Mouse (Mus musculus) limb, embryonic 12.5 days (tissue): ENCODE results near the gene Fhad1. TPM values are rescaled to one million over a fixed set of nuclear protein-coding genes. Genes with fewer than 3 reads are reported as not detected.

Experiments used
- ATAC-seq: fragments of 200-750 bp; cut with Nextera tagmentation; 2 replicates; pipeline ENCODE4 v1.8.0; 2017; ENCODE audit warnings: low read depth, moderate TSS enrichment; ENCODE audit not compliant: insufficient number of reproducible peaks, insufficient read depth, low FRiP score, low TSS enrichment
- H3K27ac ChIP-seq: fragments of 300-500 bp; sonication (generic); 2 replicates; pipeline ENCODE4 v1.5.1; 2016; ENCODE audit warnings: mild to moderate bottlenecking, moderate library complexity
- H3K27me3 ChIP-seq: fragments of 300-500 bp; sonication (generic); 2 replicates; pipeline ENCODE4 v1.6.1; 2016; ENCODE audit warnings: mild to moderate bottlenecking, moderate library complexity
- H3K36me3 ChIP-seq: fragments of 300-500 bp; sonication (generic); 2 replicates; pipeline ENCODE4 v1.6.1; 2016; ENCODE audit warnings: mild to moderate bottlenecking, moderate library complexity
- H3K4me1 ChIP-seq: fragments of 300-500 bp; sonication (generic); replicated peaks from 2 replicates; pipeline ENCODE4 v1.6.1; 2016
- H3K4me2 ChIP-seq: fragments of 300-500 bp; sonication (generic); 2 replicates; pipeline ENCODE4 v1.6.1; 2016; ENCODE audit warnings: mild to moderate bottlenecking, moderate library complexity
- H3K4me3 ChIP-seq: fragments of 300-500 bp; sonication (generic); replicated peaks from 2 replicates; pipeline ENCODE4 v1.5.1; 2016; ENCODE audit warnings: mild to moderate bottlenecking
- H3K9ac ChIP-seq: fragments of 300-500 bp; sonication (generic); replicated peaks from 2 replicates; pipeline ENCODE4 v1.6.1; 2016; ENCODE audit warnings: mild to moderate bottlenecking, moderate library complexity
- H3K9me3 ChIP-seq: fragments of 300-500 bp; sonication (generic); 2 replicates; pipeline ENCODE4 v1.6.1; 2016; ENCODE audit warnings: mild to moderate bottlenecking, moderate library complexity
- WGBS: fragments of 180-500 bp; shearing (Covaris S2); methylation state at CpG from one replicate; pipeline ENCODE4 v1.1.7; 2016; 5-methylcytosine and 5-hydroxymethylcytosine counted together
- polyA plus RNA-seq: library from polyadenylated mRNA; unstranded; fragments of >200 nt; fragmentation: Nextera tagmentation; extraction: Ambion mirVana; gene quantifications from 2 replicates; pipeline ENCODE4 v1.2.1, GENCODE M21; 2016

The Fhad1 gene
- polyA plus RNA-seq, 1 experiment from 2014 or later = 1.4 TPM

DNA sequence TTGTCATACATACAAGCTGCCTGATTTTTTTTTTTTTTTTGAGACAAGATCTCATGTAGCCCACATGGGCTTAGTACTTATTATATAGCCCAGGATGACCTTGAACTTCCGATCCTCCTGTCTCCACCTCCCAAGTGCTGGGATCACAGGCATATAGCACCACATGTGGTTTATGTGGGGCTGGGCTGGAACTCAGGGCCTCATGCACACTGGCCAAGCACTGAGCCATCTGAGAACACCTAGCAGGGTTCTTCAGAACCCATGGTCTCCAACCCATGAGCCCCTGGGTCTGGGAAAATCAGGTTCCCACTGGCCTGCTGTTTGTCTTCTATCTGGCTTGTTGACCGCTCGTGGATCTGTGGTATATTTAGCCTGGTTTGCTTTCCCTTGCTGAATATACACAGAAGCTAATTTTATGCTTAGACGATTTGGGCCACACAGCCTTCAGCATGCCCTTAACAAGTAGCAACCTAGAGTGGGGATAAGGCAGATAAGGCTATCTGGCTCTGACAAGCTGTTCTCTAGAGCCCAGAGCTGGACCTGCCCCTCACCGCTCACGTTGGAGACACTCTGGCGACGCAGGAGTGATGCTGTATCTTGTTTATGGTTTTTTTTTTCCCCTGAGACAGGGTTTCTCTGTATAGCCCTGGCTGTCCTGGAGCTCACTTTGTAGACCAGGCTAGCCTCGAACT, 24.9 kb upstream of the Fhad1 start:
- WGBS = 95% methylated on average over 9 of the region's 9 CpGs
- no peak overlapping the region for H3K27ac ChIP-seq
- H3K4me2 ChIP-seq = no peak overlapping the region
- ATAC-seq = no peak
- H3K9ac ChIP-seq = no peak overlapping the region
- peaks cover 51% of the 10 kb centered on the region for H3K4me1 ChIP-seq
- no peaks in the 10 kb centered on the region for H3K9me3 ChIP-seq
- no peak overlapping the region for H3K4me3 ChIP-seq
- H3K36me3 ChIP-seq = 0 out of 2 replicates have a peak, but pooled peaks cover 7% of the 10 kb centered on the region
- no peaks in the 10 kb centered on the region; the same call in 1 of the 2 replicates for H3K27me3 ChIP-seq

DNA sequence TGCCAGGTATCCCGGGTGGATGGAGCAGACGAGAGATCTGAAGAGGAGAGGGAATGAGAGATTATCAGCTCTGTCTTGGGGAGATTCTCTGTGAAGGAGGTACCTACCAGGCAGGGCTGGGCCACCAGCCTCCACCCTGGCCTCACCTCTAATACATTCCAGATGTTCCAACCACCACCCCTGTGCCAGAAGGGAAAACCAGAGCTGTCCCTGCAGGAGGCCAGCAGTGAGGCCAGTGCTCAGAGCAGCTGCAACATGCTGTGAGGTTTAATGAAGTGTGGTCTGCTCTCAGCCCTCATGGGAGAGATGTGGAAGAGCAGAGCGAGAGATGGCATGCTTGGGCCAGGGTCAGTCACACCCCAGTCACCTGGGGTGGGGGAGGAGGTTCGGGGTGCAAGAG, 23.0 kb upstream of the Fhad1 start:
- peak overlapping the region; percentile 13; the same call in 1 of the 2 replicates for H3K4me2 ChIP-seq
- peak overlapping the region; percentile 70; the same call in 1 of the 2 replicates for H3K27ac ChIP-seq
- H3K9ac ChIP-seq = no peak overlapping the region
- peaks cover 40% of the 10 kb centered on the region for H3K4me1 ChIP-seq
- H3K27me3 ChIP-seq = no peaks in the 10 kb centered on the region
- H3K4me3 ChIP-seq = no peak overlapping the region
- no peaks in the 10 kb centered on the region for H3K9me3 ChIP-seq
- peak; percentile 56 for ATAC-seq
- H3K36me3 ChIP-seq = 0 out of 2 replicates have a peak, but pooled peaks cover 7% of the 10 kb centered on the region
- 20% methylated on average over 4 of the region's 4 CpGs for whole genome bisulfite sequencing

DNA sequence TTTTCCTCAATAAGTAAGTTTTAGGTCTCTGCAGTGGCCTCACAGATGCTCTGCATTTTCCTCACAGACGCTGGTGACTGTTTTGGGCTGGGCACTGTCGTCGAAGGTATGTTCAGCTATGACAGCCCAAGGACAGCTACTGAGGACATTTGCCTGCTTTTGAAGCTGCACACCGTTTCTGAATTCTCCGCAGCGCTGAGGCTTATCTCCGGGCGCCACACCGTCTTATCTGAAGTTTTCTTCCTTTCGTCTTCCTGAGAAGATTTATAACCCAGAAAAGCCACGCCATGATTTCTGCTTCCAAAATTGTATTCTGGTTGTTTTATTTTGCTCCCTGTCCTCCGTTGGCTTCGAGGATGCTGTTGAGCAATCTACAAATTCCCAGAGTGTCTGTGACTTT, 13.7 kb upstream of the Fhad1 start:
- peaks cover 3% of the 10 kb centered on the region; the same call in 1 of the 2 replicates for H3K9me3 ChIP-seq
- ATAC-seq = no peak
- H3K9ac ChIP-seq = no peak overlapping the region
- H3K36me3 ChIP-seq = peaks cover 14% of the 10 kb centered on the region
- H3K4me2 ChIP-seq = no peak overlapping the region
- no peak overlapping the region for H3K27ac ChIP-seq
- H3K4me1 ChIP-seq = no peaks in the 10 kb centered on the region
- H3K4me3 ChIP-seq = no peak overlapping the region
- H3K27me3 ChIP-seq = no peaks in the 10 kb centered on the region
- WGBS = 81% methylated on average over 13 of the region's 13 CpGs

DNA sequence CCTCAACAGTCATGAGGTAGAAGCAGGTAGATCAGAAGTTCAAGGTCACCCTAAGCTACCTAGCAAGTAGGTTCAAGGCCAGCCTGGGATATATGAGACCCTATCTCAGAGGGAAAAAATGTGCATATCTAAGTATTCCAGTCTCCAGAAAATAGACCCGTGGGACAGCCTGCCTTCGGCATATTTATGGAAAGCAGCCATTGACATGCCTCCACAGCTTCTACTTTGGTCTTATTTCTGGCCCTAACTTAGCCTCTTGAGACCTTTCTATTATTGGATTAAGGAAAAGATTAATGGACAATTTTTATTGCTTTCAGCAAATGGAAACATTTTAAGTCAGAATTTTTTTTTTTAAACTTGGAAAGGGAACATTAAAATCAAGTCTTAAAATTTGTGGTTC, 12.1 kb upstream of the Fhad1 start:
- H3K4me2 ChIP-seq = no peak overlapping the region
- no peak overlapping the region for H3K4me3 ChIP-seq
- no peaks in the 10 kb centered on the region for H3K4me1 ChIP-seq
- H3K27ac ChIP-seq = no peak overlapping the region
- no peaks in the 10 kb centered on the region for H3K27me3 ChIP-seq
- no peak overlapping the region for H3K9ac ChIP-seq
- ATAC-seq = no peak
- WGBS = 81% methylated on average over 2 of the region's 2 CpGs
- H3K36me3 ChIP-seq = peaks cover 14% of the 10 kb centered on the region
- H3K9me3 ChIP-seq = no peaks in the 10 kb centered on the region

DNA sequence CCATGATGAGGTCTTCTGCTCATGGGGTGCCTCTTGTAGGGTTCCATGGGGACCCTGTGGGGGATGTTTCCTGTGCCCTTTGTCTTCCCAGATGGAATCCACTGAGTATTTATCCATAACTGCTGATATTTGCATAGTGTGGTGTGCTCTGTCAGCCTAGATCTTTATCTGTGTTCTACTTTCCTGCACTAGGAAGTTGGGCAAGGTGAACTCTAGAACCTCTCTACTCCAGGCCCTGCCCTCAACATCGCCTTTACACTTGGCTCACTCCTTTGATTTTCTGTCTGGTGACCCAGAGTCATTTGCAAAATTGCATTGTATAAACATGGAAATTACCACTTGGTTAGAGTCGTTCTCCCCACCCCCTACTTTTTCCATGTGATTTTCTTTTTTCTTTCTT, 9.7 kb upstream of the Fhad1 start:
- H3K9me3 ChIP-seq = no peaks in the 10 kb centered on the region
- H3K4me2 ChIP-seq = no peak overlapping the region
- H3K27ac ChIP-seq = no peak overlapping the region
- no peak for ATAC-seq
- H3K4me3 ChIP-seq = no peak overlapping the region
- 0 out of 2 replicates have a peak, but pooled peaks cover 3% of the 10 kb centered on the region for H3K4me1 ChIP-seq
- no peak overlapping the region for H3K9ac ChIP-seq
- no peaks in the 10 kb centered on the region for H3K27me3 ChIP-seq
- no peaks in the 10 kb centered on the region for H3K36me3 ChIP-seq
- WGBS = 88% methylated on average over 2 of the region's 2 CpGs

DNA sequence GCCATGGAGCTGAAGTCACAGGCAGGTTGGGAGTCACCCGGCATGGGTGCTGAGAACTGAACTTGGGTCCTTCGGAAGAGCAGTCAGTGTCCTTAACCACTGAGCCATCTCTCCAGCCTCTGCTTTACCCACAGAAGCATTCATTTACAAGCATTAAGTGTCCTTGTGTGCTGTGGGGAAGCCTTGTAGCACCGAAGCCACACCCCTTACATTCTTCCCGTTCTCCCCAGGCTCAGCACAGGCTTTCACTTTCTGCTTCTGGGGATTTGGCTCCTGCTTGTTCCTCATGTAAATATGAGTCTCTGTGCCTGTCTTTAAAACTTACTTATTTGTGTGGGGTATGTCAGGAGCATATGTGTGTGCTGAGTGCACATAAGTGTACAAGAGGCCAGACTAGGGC, 8.3 kb upstream of the Fhad1 start:
- Histone ChIP-seq H3K4me1 (0 out of 2 replicates have a peak, but pooled peaks cover 3% of the 10 kb centered on the region), H3K4me3 (no peak overlapping the region), H3K27me3 (no peaks in the 10 kb centered on the region), H3K9me3 (no peaks in the 10 kb centered on the region), H3K9ac (no peak overlapping the region), H3K4me2 (no peak overlapping the region), H3K36me3 (no peaks in the 10 kb centered on the region), H3K27ac (no peak overlapping the region)
- WGBS = 76% methylated on average over 4 of the region's 4 CpGs
- ATAC-seq = no peak

DNA sequence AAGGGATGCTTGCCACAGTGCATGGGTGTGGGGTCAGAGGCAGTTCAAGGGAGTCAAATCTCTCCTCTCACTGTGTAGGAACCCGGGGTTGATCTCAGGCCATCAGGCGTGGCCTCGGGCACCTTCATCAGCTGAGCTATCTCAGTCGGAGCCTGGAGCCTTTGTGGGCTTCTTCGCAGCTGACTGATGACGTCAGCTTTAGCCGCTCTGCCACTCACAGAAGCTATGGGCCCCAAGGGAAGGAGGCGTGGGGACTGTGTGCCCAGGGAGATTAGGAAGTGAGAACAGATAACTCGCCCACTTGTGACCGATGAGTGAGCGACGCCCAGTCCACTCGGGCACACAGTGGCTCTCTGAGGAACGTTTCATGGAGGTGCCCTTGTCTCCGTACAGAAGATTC, 2.8 kb upstream of the Fhad1 start:
- no peak for ATAC-seq

DNA sequence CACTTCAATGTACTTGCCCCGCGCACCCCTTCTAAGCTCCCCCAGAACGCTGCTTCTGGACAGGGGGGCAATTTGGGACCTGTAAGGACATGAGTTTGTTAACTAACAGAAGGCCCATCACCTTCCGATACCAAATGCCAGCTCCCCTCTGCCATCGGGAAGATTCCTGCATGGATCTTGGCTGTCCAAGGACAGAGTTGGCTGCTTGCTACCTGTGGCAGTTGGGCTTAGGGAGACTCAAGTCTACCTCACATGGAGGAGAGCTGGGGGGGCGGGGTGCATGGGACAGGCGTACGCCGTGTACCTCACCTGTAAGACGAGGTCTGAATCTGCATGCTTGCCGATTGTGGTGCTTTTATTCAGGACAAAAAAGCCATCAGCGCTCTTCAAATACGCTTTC, 3.6 kb downstream of the Fhad1 start:
- ATAC-seq = no peak
- H3K9me3 ChIP-seq = no peaks in the 10 kb centered on the region
- peaks cover 36% of the 10 kb centered on the region for H3K4me1 ChIP-seq
- no peaks in the 10 kb centered on the region for H3K36me3 ChIP-seq
- H3K27me3 ChIP-seq = peaks cover 36% of the 10 kb centered on the region
- 90% methylated on average over 13 of the region's 13 CpGs for WGBS
- H3K27ac ChIP-seq = no peak overlapping the region
- no peak overlapping the region for H3K4me3 ChIP-seq
- H3K9ac ChIP-seq = no peak overlapping the region
- no peak overlapping the region for H3K4me2 ChIP-seq

More for the DNA sequence above, 2.8 kb upstream of the Fhad1 start:
- 61% methylated on average over 15 of the region's 15 CpGs for WGBS
- H3K27me3 ChIP-seq = peaks cover 36% of the 10 kb centered on the region
- H3K9ac ChIP-seq = no peak overlapping the region
- H3K4me1 ChIP-seq = peaks cover 34% of the 10 kb centered on the region
- H3K36me3 ChIP-seq = no peaks in the 10 kb centered on the region
- H3K9me3 ChIP-seq = no peaks in the 10 kb centered on the region
- H3K27ac ChIP-seq = no peak overlapping the region
- H3K4me3 ChIP-seq = no peak overlapping the region
- no peak overlapping the region for H3K4me2 ChIP-seq

DNA sequence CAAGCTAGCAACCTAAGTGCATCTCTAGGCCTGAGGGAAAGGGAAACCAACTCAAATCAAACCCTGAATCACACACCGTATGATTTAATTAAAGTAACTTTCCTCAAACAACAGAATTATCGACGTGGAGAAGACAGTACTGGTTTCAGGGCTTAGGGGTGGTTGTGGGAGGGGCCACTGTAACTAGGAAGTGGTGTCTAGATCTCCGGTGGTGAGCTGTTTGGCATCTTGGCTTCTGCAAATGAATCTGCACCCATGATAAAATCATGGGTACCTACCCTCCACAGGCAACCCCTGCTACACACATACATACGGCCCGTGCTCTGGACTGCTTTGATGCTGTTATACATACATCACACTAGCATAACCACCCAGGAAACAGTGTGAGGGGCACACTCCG, 4.4 kb downstream of the Fhad1 start:
- no peak overlapping the region for H3K27ac ChIP-seq
- no peak overlapping the region for H3K4me2 ChIP-seq
- H3K4me3 ChIP-seq = no peak overlapping the region
- no peaks in the 10 kb centered on the region for H3K36me3 ChIP-seq
- H3K9ac ChIP-seq = no peak overlapping the region
- ATAC-seq = no peak
- peaks cover 29% of the 10 kb centered on the region for H3K4me1 ChIP-seq
- H3K27me3 ChIP-seq = peaks cover 28% of the 10 kb centered on the region; the same call in 1 of the 2 replicates
- H3K9me3 ChIP-seq = no peaks in the 10 kb centered on the region
- 81% methylated on average over 7 of the region's 7 CpGs for WGBS

DNA sequence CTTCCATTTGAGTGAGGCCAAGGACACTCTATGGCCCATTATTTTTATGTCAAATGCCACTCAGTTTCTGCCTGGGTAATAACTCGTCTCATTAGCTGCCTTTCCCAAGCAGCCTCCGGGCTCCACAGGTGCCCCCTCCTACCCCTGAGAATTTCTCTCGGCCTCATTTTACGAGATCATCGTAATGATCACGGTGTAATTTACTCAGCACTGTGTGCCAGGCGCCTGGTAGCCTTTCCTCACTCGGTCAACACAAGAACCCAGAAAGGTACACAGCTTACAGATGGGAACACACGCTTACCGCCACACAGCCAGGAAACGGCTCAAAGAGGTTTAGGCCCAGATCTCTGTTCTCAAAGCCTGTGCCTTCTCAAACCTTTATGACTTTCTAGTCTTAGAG, 6.7 kb downstream of the Fhad1 start:
- Histone ChIP-seq H3K9ac (no peak overlapping the region), H3K9me3 (no peaks in the 10 kb centered on the region), H3K4me1 (peaks cover 20% of the 10 kb centered on the region), H3K27me3 (0 out of 2 replicates have a peak, but pooled peaks cover 12% of the 10 kb centered on the region), H3K4me2 (no peak overlapping the region), H3K36me3 (no peaks in the 10 kb centered on the region), H3K27ac (peak overlapping the region; percentile 1; the same call in 1 of the 2 replicates), H3K4me3 (no peak overlapping the region)
- ATAC-seq = peak; percentile 13; the same call in 1 of the 2 replicates
- 28% methylated on average over 11 of the region's 11 CpGs for WGBS

DNA sequence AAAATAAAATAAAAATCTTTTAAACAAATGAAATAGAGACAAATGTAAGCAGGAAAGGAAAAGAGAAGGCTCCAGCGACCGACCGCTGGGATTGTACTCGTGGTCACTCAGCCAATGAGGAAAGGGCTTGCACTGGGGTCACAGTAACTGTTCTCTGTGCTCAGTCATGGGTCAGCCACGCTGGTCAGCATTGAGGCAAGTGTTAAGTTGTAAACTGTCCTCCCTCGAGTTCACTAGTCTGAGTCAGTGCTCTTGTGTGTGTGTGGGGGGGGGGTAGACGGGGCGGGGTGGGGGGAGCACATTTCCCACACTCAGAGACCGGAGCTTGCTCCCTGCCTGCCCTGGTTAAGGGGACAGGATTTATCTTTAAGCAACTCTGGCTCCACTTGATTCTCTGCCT, 14.3 kb downstream of the Fhad1 start:
- ATAC-seq = no peak
- WGBS = 59% methylated on average over 9 of the region's 9 CpGs

More for the DNA sequence above, 14.3 kb downstream of the Fhad1 start:
- no peaks in the 10 kb centered on the region for H3K36me3 ChIP-seq
- no peak overlapping the region for H3K9ac ChIP-seq
- H3K27ac ChIP-seq = no peak overlapping the region
- no peak overlapping the region for H3K4me2 ChIP-seq
- H3K4me3 ChIP-seq = no peak overlapping the region
- H3K27me3 ChIP-seq = no peaks in the 10 kb centered on the region
- H3K4me1 ChIP-seq = peaks cover 9% of the 10 kb centered on the region; the same call in 1 of the 2 replicates
- no peaks in the 10 kb centered on the region for H3K9me3 ChIP-seq
